Mouse (Mus musculus) cerebellum, adult 11-12 months (tissue): ENCODE measurements around the gene Zfp488.
A peak's percentile ranks its signal among the peaks of the same experiment; 100 is the strongest.

Source experiments
- DNase-seq: peaks from one replicate; pipeline ENCODE4 v3.0.0; 2022

Gene Zfp488

DNA sequence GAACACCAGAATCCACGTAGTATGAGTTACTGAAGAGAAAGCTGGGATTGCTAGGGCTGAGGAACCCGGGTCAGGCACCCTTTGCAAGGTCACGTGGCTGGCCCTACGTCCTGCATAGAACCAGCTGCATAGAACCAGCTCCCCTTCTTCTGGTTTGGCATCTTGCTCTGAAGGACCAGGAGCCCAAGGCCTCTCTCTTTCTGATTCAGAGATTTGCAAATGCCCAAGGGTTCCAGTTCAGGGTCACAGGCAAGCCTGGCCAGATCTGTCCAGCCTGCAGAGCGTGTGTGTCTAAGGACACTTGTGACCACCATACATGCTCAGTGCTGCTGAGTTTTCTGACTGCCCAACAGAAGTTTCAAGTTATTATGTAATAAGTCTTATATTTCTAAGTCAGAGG is 36.3 kb downstream of the Zfp488 start:
- no peak for DNase-seq

DNA sequence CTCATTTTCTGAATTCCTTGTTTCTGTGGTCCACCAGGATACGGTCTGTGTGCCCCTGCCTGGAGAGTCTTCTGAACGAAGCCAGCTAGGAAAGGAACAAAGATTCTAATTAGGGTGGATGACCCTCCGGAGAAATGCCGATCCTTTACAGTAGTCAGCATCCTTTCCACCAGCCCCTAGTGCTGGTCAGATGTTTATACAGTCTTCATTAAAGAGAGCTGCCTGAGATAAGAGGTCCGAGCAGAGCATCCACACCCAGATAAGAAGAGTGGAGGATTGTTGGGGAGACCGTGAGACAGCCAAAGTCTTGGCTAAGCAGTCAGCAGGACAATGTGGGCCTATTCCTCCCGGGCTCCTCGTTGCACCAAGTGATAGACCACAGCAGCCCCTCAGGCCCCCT is 37.8 kb downstream of the Zfp488 start, which contains the start of gene Gdf2:
Gdf2 (plus strand) TSS at position 301 of the 400 bp plus-strand sequence.
- DNase-seq, result no peak

DNA sequence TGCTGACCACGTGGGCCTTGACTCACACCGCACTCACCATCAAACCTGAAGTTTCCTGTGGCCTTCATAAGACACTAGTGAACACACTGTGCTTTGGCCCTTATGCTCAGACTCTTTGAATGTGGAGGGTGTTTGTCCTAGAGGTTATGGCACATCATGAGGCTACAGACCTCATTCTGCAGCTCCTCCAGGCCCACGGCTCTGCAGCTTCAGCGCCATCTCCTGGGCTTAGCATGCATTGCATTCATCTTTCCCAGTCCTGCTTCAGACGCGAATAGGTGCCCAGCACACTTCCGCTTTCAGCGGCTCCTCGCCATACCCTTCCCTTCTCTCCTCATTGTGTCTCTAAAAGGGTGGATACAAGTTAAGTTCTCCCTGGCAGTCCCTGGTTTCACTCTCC is 39.4 kb downstream of the Zfp488 start:
- peak; percentile 46 for DNase-seq

DNA sequence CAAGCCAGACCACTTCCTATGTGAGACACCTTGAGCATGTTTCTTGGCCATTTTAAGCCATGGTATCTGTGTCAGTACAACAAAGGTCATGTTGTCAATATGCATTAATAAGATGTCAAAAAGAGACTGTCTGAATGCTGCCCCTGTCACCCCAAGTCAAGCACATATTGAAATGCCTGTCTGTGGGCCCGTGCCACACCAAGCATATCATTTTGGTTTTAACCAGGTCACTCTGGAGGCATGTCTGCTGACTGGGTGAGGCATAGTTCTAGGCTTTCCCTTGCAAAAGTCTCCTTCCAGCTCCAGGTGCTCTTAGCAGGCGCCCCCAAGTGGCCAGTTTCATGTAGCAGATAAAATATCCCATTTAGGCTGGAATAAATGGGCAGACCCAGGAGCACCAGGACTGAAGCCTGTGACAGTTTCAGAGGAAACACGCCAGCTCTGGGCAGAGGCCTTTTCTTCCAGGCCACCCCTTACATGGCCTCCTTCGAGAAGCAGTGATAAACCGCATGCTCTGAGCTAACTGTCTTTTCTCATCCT is 44.7 kb downstream of the Zfp488 start:
- no peak for DNase-seq

DNA sequence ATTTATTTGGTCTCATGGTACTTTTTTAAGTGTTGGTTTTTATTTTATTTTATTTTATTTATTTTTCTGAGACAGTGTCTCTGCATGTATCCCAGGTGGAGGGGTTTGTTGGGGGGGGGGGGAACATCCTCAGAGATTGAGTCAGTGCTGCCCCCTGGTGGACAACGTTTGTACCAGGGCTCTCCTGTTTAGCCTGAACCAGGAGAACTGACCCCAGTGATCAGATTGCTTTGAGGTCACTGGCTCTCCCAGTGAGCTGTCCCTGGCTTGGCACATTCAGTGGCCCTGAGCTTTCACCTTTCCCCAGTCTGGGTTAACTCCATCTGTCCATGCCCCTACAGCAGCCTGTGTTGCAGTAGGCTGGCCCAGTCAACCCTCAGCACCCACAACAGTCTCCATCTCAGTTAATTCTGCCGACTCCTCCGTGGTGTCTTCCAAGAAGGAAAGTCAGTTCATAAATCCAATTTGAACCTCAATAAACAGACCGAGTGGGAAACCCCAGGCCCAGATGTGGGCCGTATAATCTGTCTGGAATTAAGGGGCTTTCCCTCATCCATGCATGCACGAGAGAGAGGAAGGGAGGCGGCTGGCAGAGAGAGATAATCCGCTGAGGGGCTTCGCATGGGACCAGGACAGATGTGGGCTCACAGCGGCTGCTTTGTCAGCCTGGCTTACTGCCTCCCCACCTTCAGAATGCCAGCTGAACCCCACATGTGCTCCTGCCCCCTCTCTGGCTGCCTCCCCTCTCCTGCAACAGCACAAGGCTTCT is 45.4 kb downstream of the Zfp488 start:
- DNase-seq, result no peak

DNA sequence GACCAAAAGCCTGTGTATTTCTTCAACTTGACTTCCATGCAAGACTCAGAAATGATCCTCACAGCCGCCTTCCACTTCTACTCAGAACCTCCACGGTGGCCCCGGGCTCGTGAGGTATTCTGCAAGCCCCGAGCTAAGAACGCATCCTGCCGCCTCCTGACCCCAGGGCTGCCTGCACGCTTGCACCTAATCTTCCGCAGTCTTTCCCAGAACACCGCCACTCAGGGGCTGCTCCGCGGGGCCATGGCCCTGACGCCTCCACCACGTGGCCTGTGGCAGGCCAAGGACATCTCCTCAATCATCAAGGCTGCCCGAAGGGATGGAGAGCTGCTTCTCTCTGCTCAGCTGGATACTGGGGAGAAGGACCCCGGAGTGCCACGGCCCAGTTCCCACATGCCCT is 46.7 kb downstream of the Zfp488 start:
- DNase-seq, result no peak

DNA sequence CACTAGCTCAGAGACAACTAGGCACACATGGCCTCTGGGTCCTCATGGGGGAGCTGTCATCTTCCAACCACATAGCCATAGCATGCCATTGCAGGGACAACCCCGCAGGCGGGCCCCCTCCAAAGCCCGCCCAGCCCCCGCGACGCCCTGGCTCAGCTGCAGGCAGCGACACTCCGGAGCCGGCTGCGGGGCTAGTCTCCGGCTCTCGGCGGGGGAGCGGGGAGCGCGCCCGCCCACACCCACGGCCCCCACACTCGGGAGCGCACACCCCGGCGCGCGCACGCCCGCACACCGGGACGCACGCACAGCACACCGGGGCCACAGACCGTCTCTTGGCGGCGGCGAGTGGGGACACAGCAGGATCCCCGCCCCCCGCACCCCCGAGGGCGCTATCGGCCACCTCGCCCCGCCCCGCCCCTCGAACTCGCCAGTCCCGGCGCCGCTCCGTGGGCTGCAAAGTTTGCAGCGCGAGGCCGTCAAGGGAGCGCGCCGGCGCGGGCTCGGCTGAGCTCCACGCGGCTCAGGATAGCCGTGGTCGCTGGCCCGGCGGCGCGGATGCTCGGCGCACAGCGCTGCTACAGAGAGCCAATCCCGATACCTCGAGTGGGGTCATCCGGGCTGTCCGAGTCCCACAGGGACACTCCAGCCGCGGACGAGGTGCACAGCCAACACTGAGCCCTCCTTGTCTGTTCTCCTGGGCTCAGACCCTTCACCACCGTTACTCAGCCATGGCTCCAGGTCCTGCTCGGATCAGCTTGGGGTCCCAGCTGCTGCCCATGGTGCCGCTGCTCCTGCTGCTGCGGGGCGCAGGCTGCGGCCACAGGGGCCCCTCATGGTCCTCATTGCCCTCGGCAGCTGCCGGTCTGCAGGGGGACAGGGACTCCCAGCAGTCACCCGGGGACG is 55.1 kb downstream of the Zfp488 start, which contains the start of gene Gdf10:
Gdf10 (plus strand) TSS at position 420 of the 903 bp plus-strand sequence.
- DNase-seq, result no peak

DNA sequence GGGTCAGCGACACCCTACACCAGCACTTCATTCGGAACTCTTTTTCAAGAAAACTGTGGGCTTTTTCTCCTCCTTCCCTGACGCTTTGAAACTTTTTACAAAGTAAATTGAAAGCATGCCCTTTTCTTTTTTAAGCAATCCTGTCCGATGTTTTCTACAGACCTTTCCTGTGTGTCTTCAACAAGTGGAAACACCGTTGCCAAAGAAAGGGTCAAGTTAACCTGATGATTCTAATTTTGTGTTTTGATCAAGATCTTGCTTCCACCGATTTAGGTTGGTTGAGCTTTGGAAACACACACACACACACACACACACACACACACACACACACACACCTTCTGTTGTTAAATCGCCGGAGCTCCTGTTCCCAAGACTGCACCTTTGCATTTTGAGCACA is 55.8 kb downstream of the Zfp488 start:
- no peak for DNase-seq

DNA sequence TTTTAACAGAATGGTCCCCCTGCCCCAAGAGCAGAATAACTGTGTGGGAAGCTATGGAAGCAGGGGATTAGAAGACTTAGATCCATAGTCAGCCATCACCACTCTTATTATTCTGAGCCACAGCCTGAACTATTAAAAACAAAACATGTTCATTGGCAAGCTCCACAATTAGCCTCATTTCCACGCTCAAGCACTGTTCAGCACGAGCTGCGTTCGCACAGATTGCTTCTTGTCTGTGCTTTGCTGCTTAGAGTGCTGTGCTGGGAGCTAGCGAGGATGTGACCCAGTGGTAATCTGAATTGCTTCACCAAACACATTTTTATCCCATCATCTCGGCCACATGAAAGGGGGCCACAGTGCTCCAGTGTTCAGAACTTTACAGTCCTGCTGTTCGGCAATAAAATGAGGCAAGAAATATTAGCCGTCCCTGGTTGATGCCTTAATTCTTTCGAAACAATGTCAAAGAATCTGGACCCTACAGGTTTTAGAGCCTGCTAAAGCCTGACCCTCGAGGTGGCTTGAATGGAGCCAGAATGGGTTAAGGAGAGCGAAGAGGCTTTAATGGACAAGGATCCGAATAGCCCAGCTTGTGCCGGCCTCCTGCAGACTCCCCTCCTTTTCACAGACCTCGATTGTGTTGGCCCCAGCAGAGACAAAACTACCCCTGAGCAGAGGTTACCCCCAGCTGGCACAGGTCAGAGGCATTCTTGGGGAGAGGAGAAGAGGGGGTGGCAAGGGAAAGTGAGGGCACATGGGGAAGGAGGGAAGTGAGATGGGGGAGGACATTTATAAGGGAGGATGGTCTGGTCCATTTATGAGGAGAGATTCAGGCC is 57.6 kb downstream of the Zfp488 start:
- DNase-seq, result no peak
